Mouse (Mus musculus): ENCODE measurements around the gene Il17ra. TPM values are rescaled to one million over a fixed set of nuclear protein-coding genes. Genes with fewer than 3 reads are reported as not detected.
A peak's percentile ranks its signal among the peaks of the same experiment; 100 is the strongest.

Il17ra gene
- polyA plus RNA-seq, 1 experiment, result 12.0 TPM

DNA sequence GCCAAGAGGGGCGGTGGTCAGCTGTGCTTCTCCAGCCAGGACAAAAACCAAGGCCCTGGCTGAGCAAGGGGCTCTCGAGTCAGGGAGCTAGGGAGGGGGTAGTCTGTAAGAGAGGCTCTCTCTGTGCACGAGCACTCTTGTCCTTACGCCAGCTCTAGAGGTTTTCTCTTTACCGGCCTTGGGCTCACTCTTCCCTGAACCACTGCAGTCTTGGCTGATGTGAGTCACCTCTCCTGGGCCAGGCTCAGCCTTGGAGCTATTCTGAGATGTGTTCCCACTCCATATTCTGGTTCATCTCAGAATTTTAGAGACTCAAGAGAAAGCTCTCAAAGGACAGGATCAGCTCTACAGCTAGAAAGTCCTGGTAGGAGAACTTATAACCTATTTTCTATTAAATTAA is 54.3 kb downstream of the Il17ra start:
- no peaks in the 10 kb centered on the region for H3K79me2 ChIP-seq (ENCODE audit: control insufficient read depth, insufficient read depth)
- TF ChIP-seq E2F4 (IDR thresholded peaks at IDR 0.05; ENCODE audit: insufficient read depth), result no peak
- TF ChIP-seq POLR2AphosphoS2 (IDR thresholded peaks at IDR 0.05; ENCODE audit: insufficient read length, low read depth), result no peak
- H3ac ChIP-seq (ENCODE audit: control insufficient read depth, insufficient read length), result no peak overlapping the region
- H3K27me3 ChIP-seq (ENCODE audit: control insufficient read depth, insufficient read depth, insufficient read length), result no peaks in the 10 kb centered on the region
- H3K4me2 ChIP-seq (ENCODE audit: low read depth), result no peak overlapping the region
- no peak overlapping the region for H3K4me3 ChIP-seq
- H3K36me3 ChIP-seq (ENCODE audit: control insufficient read depth, insufficient read depth), result peaks cover 8% of the 10 kb centered on the region

DNA sequence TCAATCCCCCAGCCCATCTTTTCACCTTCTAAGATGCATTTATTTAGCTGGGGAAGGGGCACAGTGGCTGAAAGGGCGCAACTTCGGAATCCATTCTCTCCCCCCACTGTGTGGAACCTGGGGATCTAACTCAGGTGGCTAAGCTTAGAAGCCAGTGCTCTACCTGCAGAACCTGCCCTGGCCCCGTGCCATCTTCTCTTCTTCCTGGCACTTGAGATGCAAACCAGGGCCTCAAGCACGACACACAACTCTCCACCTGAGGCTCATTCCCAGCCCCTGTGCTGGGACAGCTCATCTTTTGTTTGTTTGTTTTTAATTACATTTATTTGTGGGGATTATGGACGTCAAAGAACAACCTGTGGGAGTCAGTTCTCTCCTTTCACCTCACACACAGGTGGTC is 56.6 kb downstream of the Il17ra start:
- Histone ChIP-seq H3K27me3 (ENCODE audit: control insufficient read depth, insufficient read depth, insufficient read length) (no peaks in the 10 kb centered on the region), H3ac (ENCODE audit: control insufficient read depth, insufficient read length) (no peak overlapping the region), H3K4me2 (ENCODE audit: low read depth) (no peak overlapping the region), H3K36me3 (ENCODE audit: control insufficient read depth, insufficient read depth) (peaks cover 4% of the 10 kb centered on the region), H3K79me2 (ENCODE audit: control insufficient read depth, insufficient read depth) (no peaks in the 10 kb centered on the region), H3K4me3 (no peak overlapping the region)
- TF ChIP-seq USF1 (IDR thresholded peaks at IDR 0.05; ENCODE audit: low read depth) (no peak), TCF3 (IDR thresholded peaks at IDR 0.05; ENCODE audit: insufficient read length, low read depth) (no peak), CEBPB (IDR thresholded peaks at IDR 0.05; ENCODE audit: insufficient read depth, poor library complexity, severe bottlenecking) (no peak), MYOG (IDR thresholded peaks at IDR 0.05; ENCODE audit: control insufficient read depth in 1 of 3, insufficient read depth in 1 of 3, insufficient read length in 2 of 3, low read depth in 2 of 3) (no peak), POLR2AphosphoS2 (IDR thresholded peaks at IDR 0.05; ENCODE audit: insufficient read length, low read depth) (no peak), REST (IDR thresholded peaks at IDR 0.05; ENCODE audit: insufficient read depth, insufficient read length) (no peak), SRF (IDR thresholded peaks at IDR 0.05; ENCODE audit: control insufficient read depth, insufficient read length, low read depth) (no peak), TCF12 (IDR thresholded peaks at IDR 0.05; ENCODE audit: insufficient read depth, poor library complexity, severe bottlenecking) (no peak), MYOD1 (IDR thresholded peaks at IDR 0.05; ENCODE audit: control insufficient read depth in 1 of 3, insufficient read length in 2 of 3, low read depth in 2 of 3) (no peak), POLR2A (IDR thresholded peaks at IDR 0.05; ENCODE audit: insufficient read length, low read depth) (no peak), MAX (IDR thresholded peaks at IDR 0.05; ENCODE audit: low read depth) (no peak), E2F4 (IDR thresholded peaks at IDR 0.05; ENCODE audit: insufficient read depth) (no peak)

DNA sequence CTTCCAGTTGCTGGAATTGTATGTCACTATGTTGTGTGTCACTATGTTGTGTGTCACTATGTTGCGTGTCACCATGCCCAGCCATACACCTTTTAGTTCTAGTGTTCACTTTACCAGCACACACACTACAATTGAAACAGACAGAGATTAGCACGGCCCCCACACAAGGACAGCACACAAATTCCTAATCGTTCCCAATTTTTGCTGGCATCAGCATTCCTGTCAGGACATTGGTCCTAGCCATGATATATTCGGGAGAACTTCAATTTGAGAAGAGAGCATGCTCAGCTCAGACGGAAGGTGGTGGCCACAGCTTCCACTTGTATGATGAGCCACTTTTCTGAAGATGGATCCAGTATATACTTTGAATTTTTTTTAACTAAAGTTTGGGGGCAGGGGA is 61.7 kb downstream of the Il17ra start:
- no peak overlapping the region for H3K4me3 ChIP-seq
- TF ChIP-seq POLR2A (IDR thresholded peaks at IDR 0.05; ENCODE audit: insufficient read length, low read depth) (no peak), REST (IDR thresholded peaks at IDR 0.05; ENCODE audit: insufficient read depth, insufficient read length) (no peak)
- peaks cover 4% of the 10 kb centered on the region for H3K36me3 ChIP-seq (ENCODE audit: control insufficient read depth, insufficient read depth)

DNA sequence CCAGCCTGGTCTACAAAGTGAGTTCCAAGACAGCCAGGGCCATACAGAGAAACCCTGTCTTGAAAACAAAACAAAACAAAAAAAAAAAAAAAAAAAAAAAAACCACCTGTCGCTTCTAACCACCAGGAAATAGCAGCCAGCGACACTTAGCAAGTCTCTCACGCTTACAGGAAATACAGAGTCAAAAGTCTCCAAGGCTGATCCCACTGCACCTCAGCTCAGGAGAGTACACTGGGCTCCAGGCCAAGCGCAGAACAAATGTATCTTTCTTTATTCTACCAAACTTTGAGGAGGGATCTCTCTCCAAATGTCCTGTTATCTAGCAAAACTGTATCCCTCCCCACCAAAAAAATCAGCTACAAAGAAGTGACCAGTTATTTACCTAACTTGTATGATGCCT is 66.1 kb downstream of the Il17ra start:
- Histone ChIP-seq H3ac (ENCODE audit: control insufficient read depth, insufficient read length) (no peak overlapping the region), H3K4me3 (no peak overlapping the region), H3K36me3 (ENCODE audit: control insufficient read depth, insufficient read depth) (no peaks in the 10 kb centered on the region), H3K4me2 (ENCODE audit: low read depth) (no peak overlapping the region), H3K27me3 (ENCODE audit: control insufficient read depth, insufficient read depth, insufficient read length) (no peaks in the 10 kb centered on the region), H3K79me2 (ENCODE audit: control insufficient read depth, insufficient read depth) (no peaks in the 10 kb centered on the region)
- no peak for TF ChIP-seq MYOG (IDR thresholded peaks at IDR 0.05; ENCODE audit: control insufficient read depth in 1 of 3, insufficient read depth in 1 of 3, insufficient read length in 2 of 3, low read depth in 2 of 3)
- TF ChIP-seq MAX (IDR thresholded peaks at IDR 0.05; ENCODE audit: low read depth), result no peak
- TF ChIP-seq REST (IDR thresholded peaks at IDR 0.05; ENCODE audit: insufficient read depth, insufficient read length), result no peak
- no peak for TF ChIP-seq TCF12 (IDR thresholded peaks at IDR 0.05; ENCODE audit: insufficient read depth, poor library complexity, severe bottlenecking)
- TF ChIP-seq MYOD1 (IDR thresholded peaks at IDR 0.05; ENCODE audit: control insufficient read depth in 1 of 3, insufficient read length in 2 of 3, low read depth in 2 of 3), result no peak
- TF ChIP-seq POLR2AphosphoS2 (IDR thresholded peaks at IDR 0.05; ENCODE audit: insufficient read length, low read depth), result no peak
- no peak for TF ChIP-seq SRF (IDR thresholded peaks at IDR 0.05; ENCODE audit: control insufficient read depth, insufficient read length, low read depth)
- TF ChIP-seq E2F4 (IDR thresholded peaks at IDR 0.05; ENCODE audit: insufficient read depth), result no peak
- TF ChIP-seq POLR2A (IDR thresholded peaks at IDR 0.05; ENCODE audit: insufficient read length, low read depth), result no peak
- no peak for TF ChIP-seq CEBPB (IDR thresholded peaks at IDR 0.05; ENCODE audit: insufficient read depth, poor library complexity, severe bottlenecking)
- no peak for TF ChIP-seq TCF3 (IDR thresholded peaks at IDR 0.05; ENCODE audit: insufficient read length, low read depth)

More for the DNA sequence above, 61.7 kb downstream of the Il17ra start:
- Histone ChIP-seq H3ac (ENCODE audit: control insufficient read depth, insufficient read length) (no peak overlapping the region), H3K27me3 (ENCODE audit: control insufficient read depth, insufficient read depth, insufficient read length) (no peaks in the 10 kb centered on the region), H3K4me2 (ENCODE audit: low read depth) (no peak overlapping the region), H3K79me2 (ENCODE audit: control insufficient read depth, insufficient read depth) (no peaks in the 10 kb centered on the region)

DNA sequence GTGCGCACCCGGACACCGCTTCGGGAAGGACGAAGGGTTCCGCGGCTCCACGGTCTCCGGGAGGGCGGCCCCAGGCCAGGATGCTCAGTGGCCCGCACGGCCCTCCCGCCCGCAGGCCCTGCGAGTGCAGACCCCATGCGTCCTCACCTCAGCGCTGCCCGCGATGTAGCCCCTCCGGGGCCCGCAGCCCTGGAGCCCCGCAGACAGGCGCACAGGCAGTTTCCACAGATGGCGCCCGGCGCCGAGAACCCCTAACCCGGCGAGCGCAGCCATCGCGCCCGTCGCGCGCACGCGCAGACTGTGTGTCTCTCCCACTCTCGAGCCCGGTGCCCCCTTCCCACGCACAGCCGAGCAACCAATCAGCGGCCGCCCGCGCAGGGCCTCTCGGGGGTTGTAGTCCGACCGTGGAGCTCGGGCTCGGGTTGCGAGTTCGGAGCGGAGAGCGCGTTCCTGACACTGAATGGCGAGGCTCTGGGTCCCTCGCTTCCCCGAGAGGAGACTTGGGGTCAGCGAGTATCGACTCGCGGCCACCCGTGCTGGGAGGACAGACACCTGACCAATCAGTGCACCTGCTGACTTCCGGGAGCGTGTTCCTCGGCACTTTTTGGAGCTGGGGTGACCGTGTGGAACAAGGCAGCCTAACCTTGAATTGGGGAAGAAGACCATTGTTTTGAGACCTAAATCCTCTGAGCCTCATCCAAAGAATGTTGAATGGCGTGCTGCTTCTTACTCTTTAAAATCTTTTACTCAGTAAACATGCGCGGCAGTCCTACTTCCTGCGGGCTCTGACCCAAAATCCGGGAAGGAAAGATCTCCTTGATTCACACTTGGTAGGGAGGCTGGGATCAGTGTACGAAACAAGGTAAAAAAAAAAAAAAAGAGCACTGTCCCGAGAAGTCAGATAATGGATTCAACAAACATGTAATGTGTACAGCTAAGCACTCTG is 68.2 kb downstream of the Il17ra start, which contains the start of gene Hdhd5:
Hdhd5 (minus strand) TSS at position 300 of the 946 bp plus-strand sequence.
- no peaks in the 10 kb centered on the region for H3K27me3 ChIP-seq (ENCODE audit: control insufficient read depth, insufficient read depth, insufficient read length)
- peak in 1 of 3 experiments; percentile 6 for TF ChIP-seq MYOG (IDR thresholded peaks at IDR 0.05; ENCODE audit: control insufficient read depth in 1 of 3, insufficient read depth in 1 of 3, insufficient read length in 2 of 3, low read depth in 2 of 3)
- no peak for TF ChIP-seq MYOD1 (IDR thresholded peaks at IDR 0.05; ENCODE audit: control insufficient read depth in 1 of 3, insufficient read length in 2 of 3, low read depth in 2 of 3)
- TF ChIP-seq CEBPB (IDR thresholded peaks at IDR 0.05; ENCODE audit: insufficient read depth, poor library complexity, severe bottlenecking), result no peak
- no peak for TF ChIP-seq USF1 (IDR thresholded peaks at IDR 0.05; ENCODE audit: low read depth)
- TF ChIP-seq SRF (IDR thresholded peaks at IDR 0.05; ENCODE audit: control insufficient read depth, insufficient read length, low read depth), result no peak
- no peak for TF ChIP-seq REST (IDR thresholded peaks at IDR 0.05; ENCODE audit: insufficient read depth, insufficient read length)
- TF ChIP-seq POLR2AphosphoS2 (IDR thresholded peaks at IDR 0.05; ENCODE audit: insufficient read length, low read depth), result peak; percentile 77
- no peak for TF ChIP-seq TCF12 (IDR thresholded peaks at IDR 0.05; ENCODE audit: insufficient read depth, poor library complexity, severe bottlenecking)
- peak; percentile 94 for TF ChIP-seq POLR2A (IDR thresholded peaks at IDR 0.05; ENCODE audit: insufficient read length, low read depth)
- H3ac ChIP-seq (ENCODE audit: control insufficient read depth, insufficient read length), result peak within 1 kb of the TSS; percentile 37
- no peaks in the 10 kb centered on the region for H3K79me2 ChIP-seq (ENCODE audit: control insufficient read depth, insufficient read depth)
- H3K4me2 ChIP-seq (ENCODE audit: low read depth), result peak within 1 kb of the TSS; percentile 84
- H3K36me3 ChIP-seq (ENCODE audit: control insufficient read depth, insufficient read depth), result no peaks in the 10 kb centered on the region
- peak within 1 kb of the TSS; percentile 47 for H3K4me3 ChIP-seq
